Mouse (Mus musculus) spleen, adult 2 months (tissue): ENCODE measurements around the gene Calb2.

Experiments used
- CTCF ChIP-seq: fragments of 200-500 bp; IDR thresholded peaks from 2 replicates; pipeline ENCODE4 v1.5.1; 2011; ENCODE audit warnings: mild to moderate bottlenecking, inconsistent platforms; ENCODE audit not compliant: insufficient read depth, insufficient read length, insufficient replicate concordance; ENCODE audit errors: extremely low read depth
- POLR2A ChIP-seq: fragments of 200-500 bp; IDR thresholded peaks from 2 replicates; pipeline ENCODE4 v1.6.1; 2011; ENCODE audit warnings: low read depth, low read length, inconsistent platforms

- TF ChIP-seq CTCF = no peak
- TF ChIP-seq POLR2A = no peak
Measured at GRCm38 (mm10) chr8:110188961-110189750, 21.1 kb upstream of the Calb2 start.
